Mouse (Mus musculus): Measurements from ENCODE around the gene Chid1. TPM values are rescaled to one million over a fixed set of nuclear protein-coding genes. Genes with fewer than 3 reads are reported as not detected.

Chid1 gene
- total RNA-seq, 1 experiment from 2014 or later, result 26.5 TPM

GRCm38 (mm10) chr7:141486239-141486638 lies 53.4 kb downstream of the Chid1 start:
- no peak for ATAC-seq (replicated peaks in 1 of 2; ENCODE audit: insufficient read depth in 1 of 2, low FRiP score in 2 of 2, low TSS enrichment in 1 of 2, low read depth in 1 of 2, poor library complexity in 2 of 2, severe bottlenecking in 2 of 2)

- no peak for ATAC-seq (replicated peaks in 1 of 2; ENCODE audit: insufficient read depth in 1 of 2, low FRiP score in 2 of 2, low TSS enrichment in 1 of 2, low read depth in 1 of 2, poor library complexity in 2 of 2, severe bottlenecking in 2 of 2)
Observed at GRCm38 (mm10) chr7:141485606-141486005, 54.1 kb downstream of the Chid1 start.

GRCm38 (mm10) chr7:141485186-141485585 lies 54.5 kb downstream of the Chid1 start:
- no peak for ATAC-seq (replicated peaks in 1 of 2; ENCODE audit: insufficient read depth in 1 of 2, low FRiP score in 2 of 2, low TSS enrichment in 1 of 2, low read depth in 1 of 2, poor library complexity in 2 of 2, severe bottlenecking in 2 of 2)

DNA sequence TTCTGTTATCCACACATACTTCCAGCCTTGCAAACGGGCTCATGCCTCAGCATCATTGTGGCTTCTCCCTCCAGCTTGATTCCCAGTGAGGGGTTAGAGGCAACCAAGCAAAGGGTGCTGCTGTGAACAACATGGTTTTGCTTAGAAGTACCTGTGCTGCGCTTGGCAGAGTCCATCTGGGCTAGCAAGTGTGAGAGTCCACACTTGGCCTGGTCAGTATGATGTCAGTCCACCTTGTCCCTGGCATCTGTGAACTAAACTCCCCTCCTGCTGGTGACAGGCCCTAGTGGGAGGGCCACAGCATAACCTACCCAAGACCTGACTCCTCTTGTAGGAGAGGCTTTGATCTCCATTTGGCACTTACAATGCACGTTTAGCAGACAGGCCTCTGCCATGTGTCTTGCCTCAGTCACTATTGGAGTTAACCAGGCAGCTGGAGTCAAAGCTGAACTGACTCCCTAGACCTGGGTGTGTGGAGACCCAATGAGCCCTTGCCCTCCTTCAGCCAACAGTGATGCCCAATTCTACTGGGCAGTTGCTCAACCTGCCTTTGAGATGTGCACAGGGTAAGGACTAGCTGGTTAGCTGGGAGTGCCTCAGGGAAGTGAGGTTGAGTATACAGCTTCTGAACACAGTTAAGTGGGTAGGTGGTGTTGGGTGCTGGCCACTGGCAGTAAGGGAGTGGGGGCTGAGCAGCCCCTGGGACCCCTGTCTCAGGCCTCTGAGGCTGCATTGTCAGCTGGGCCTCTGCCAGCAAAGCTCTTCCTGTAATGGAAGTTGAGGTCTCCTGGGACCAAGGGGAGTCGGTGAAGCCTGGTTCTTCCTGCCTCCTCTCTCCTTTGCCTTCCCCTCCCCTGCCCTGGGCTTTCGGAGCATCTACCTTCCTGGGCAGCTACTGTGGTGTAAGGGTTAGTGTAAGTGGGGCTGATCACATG lies 55.2 kb downstream of the Chid1 start:
- no peak for ATAC-seq (replicated peaks in 1 of 2; ENCODE audit: insufficient read depth in 1 of 2, low FRiP score in 2 of 2, low TSS enrichment in 1 of 2, low read depth in 1 of 2, poor library complexity in 2 of 2, severe bottlenecking in 2 of 2)

GRCm38 (mm10) chr7:141483114-141483653 lies 56.5 kb downstream of the Chid1 start:
- no peak for ATAC-seq (replicated peaks in 1 of 2; ENCODE audit: insufficient read depth in 1 of 2, low FRiP score in 2 of 2, low TSS enrichment in 1 of 2, low read depth in 1 of 2, poor library complexity in 2 of 2, severe bottlenecking in 2 of 2)

- no peak for ATAC-seq (replicated peaks in 1 of 2; ENCODE audit: insufficient read depth in 1 of 2, low FRiP score in 2 of 2, low TSS enrichment in 1 of 2, low read depth in 1 of 2, poor library complexity in 2 of 2, severe bottlenecking in 2 of 2)
Observed at GRCm38 (mm10) chr7:141482531-141483024, 57.1 kb downstream of the Chid1 start.

DNA sequence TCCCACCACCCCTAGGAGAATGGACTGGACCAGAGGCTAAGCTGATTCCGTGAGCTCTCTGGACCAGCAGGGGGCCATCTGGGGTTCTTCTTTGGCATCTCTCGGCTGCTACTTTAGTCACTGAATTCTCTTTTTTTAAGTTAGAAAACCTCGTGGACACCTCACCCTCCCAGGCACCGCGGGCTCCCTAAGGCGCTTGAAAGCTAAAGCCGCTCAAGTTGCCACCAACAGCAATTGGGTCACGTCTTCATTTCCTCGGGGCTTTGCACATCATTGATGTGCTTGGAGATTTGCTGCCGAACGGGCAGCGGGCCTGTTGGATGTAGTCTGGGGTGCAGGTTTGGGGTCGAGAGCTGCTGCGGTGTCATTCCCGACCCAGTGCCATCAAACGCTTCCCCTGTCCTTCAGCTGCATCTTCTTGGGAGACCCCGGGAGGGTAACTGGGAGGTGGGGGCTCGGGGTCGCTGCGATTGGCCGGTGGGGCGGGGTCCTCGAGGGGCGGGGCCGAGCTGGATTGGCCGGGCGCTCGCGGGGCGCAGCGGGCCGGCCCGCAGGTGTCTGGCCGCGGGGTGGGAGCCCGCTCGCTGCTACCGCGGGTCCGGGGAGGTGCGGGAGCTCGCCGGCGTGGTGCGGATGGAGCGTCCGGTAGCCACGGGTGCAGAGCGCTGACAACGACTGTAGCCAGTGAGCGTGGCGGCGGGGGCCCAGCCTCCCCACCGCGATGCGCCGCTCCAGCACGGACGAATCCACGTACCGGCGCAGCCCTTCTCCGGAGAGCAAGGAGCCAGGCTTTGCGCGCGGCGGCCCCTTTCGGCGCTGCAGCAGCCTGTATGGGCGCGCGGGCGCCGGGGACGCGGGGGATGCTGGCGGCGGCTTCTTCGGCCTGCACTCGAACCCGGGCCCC lies 57.9 kb downstream of the Chid1 start:
- ATAC-seq (replicated peaks in 1 of 2; ENCODE audit: insufficient read depth in 1 of 2, low FRiP score in 2 of 2, low TSS enrichment in 1 of 2, low read depth in 1 of 2, poor library complexity in 2 of 2, severe bottlenecking in 2 of 2), result no peak; a peak in 2 of 4 replicates

DNA sequence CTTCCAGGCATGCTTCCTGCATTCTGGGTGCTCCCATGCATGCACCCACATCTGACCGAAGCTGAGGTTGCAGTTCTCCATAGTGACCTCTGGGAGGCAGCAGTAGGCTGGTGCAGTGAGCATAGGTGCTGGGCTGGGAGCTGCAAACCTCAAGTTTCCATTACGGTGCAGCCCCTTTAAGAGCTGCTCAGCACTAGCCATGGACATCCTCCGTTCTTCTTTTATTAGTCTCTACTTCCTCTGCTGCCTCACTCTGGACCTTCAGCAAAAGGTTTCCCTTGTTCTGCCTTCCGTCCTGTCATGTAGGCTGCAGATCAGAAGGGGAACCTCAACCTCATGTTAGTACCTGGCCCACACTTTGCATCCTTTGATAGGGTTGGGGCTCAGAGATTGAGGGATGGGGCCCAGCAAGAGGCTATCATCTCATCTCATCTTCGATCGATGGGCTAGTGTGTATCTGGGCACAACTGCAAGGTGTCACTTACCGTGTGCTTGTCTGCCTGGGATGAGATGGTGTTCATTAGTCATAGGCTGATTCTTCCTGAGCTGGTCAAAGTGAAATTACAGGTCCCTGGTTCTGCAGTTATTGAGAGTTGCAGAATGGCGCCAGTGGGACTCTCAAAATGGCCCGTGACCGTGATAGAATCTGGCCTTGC lies 58.7 kb downstream of the Chid1 start:
- peak; percentile 69 to 72 for ATAC-seq (replicated peaks in 1 of 2; ENCODE audit: insufficient read depth in 1 of 2, low FRiP score in 2 of 2, low TSS enrichment in 1 of 2, low read depth in 1 of 2, poor library complexity in 2 of 2, severe bottlenecking in 2 of 2)

GRCm38 (mm10) chr7:141478270-141478748 lies 61.3 kb downstream of the Chid1 start:
- no peak for ATAC-seq (replicated peaks in 1 of 2; ENCODE audit: insufficient read depth in 1 of 2, low FRiP score in 2 of 2, low TSS enrichment in 1 of 2, low read depth in 1 of 2, poor library complexity in 2 of 2, severe bottlenecking in 2 of 2)

- peak; percentile 29 to 46 for ATAC-seq (replicated peaks in 1 of 2; ENCODE audit: insufficient read depth in 1 of 2, low FRiP score in 2 of 2, low TSS enrichment in 1 of 2, low read depth in 1 of 2, poor library complexity in 2 of 2, severe bottlenecking in 2 of 2)
Observed at GRCm38 (mm10) chr7:141477578-141478269, 61.9 kb downstream of the Chid1 start.

DNA sequence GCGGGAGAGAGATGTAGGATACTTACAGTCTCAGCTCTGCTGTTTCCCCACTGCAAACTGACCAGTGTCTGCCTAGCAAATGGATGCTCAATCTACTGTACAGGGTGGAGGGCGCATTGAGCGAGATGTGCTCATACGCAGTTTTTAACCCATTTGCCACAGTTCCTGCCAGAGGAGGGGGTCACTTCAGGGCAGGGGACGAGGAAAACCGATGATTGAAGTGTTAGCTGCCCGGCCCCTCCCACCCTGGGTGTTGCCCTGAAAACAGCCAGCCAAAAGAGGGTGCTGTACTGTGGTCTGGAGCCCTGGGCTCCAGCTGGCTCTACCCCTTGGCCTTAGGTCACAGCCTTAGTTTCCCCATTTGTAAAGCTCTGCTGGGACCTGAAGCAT lies 62.7 kb downstream of the Chid1 start:
- no peak for ATAC-seq (replicated peaks in 1 of 2; ENCODE audit: insufficient read depth in 1 of 2, low FRiP score in 2 of 2, low TSS enrichment in 1 of 2, low read depth in 1 of 2, poor library complexity in 2 of 2, severe bottlenecking in 2 of 2)

GRCm38 (mm10) chr7:141476226-141476980 lies 63.3 kb downstream of the Chid1 start:
- peak in 1 of 2 experiments; percentile 25; a peak in 1 of 4 replicates for ATAC-seq (replicated peaks in 1 of 2; ENCODE audit: insufficient read depth in 1 of 2, low FRiP score in 2 of 2, low TSS enrichment in 1 of 2, low read depth in 1 of 2, poor library complexity in 2 of 2, severe bottlenecking in 2 of 2)

DNA sequence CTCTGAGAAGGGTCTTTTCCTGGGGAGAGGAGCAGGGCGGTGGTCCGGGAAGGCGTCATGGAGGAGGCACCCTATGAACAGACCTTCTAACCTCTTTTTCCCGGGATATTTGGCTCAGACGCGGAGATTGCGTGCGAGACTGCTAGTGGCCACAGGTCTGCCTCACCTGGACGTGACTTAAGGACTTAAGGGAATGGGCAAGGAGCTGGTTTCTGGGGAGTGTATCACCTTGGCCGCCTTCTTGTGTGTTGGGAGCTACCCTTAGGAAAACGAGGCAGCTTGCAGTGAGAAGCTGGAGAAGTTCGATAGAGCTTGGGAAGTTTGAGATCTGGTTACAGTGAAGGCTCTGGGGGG lies 63.9 kb downstream of the Chid1 start:
- no peak for ATAC-seq (replicated peaks in 1 of 2; ENCODE audit: insufficient read depth in 1 of 2, low FRiP score in 2 of 2, low TSS enrichment in 1 of 2, low read depth in 1 of 2, poor library complexity in 2 of 2, severe bottlenecking in 2 of 2)

GRCm38 (mm10) chr7:141475011-141475804 lies 64.4 kb downstream of the Chid1 start, which contains the start of the genes Polr2l and Tspan4:
TSS of gene Polr2l (minus strand) at chr7:141475132.
TSS of gene Tspan4 (plus strand) at chr7:141475240.
- peak; percentile 39 to 71; a peak in 3 of 4 replicates for ATAC-seq (replicated peaks in 1 of 2; ENCODE audit: insufficient read depth in 1 of 2, low FRiP score in 2 of 2, low TSS enrichment in 1 of 2, low read depth in 1 of 2, poor library complexity in 2 of 2, severe bottlenecking in 2 of 2)

DNA sequence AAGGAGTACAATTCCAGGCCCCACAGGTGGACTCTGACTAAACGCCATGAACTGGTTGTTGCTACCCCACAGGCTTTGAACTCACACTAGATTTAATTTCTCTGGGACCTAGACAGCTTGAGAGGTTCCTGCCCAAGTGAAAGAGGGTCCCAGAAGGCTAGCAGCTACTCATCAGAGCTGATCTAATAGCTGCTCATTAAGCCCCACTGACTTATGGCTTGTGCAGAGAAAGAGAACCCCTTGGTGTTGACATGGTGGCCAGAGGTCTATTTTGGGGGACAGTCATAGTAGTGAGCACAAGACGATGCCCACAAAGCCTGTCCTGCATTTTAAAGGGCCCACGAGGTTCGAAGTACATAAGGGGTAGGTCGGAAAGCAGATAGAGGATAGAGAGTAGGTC lies 65.5 kb downstream of the Chid1 start:
- no peak for ATAC-seq (replicated peaks in 1 of 2; ENCODE audit: insufficient read depth in 1 of 2, low FRiP score in 2 of 2, low TSS enrichment in 1 of 2, low read depth in 1 of 2, poor library complexity in 2 of 2, severe bottlenecking in 2 of 2)

Data from hematopoietic stem cell, adult 5-6 weeks (primary cell).